Mouse (Mus musculus) spleen, postnatal 0 days (tissue): Measurements from ENCODE around the gene Tm4sf4. TPM values are rescaled to one million over a fixed set of nuclear protein-coding genes. Genes with fewer than 3 reads are reported as not detected.

Experiments
- polyA plus RNA-seq: library from polyadenylated mRNA; unstranded; fragments of >200 nt; fragmentation: Nextera tagmentation; extraction: Ambion mirVana; gene quantifications from 2 replicates; pipeline ENCODE4 v1.2.1, GENCODE M21; 2015

Tm4sf4 gene
- polyA plus RNA-seq = 0.45 and 0.88 TPM in 2 replicates

DNA sequence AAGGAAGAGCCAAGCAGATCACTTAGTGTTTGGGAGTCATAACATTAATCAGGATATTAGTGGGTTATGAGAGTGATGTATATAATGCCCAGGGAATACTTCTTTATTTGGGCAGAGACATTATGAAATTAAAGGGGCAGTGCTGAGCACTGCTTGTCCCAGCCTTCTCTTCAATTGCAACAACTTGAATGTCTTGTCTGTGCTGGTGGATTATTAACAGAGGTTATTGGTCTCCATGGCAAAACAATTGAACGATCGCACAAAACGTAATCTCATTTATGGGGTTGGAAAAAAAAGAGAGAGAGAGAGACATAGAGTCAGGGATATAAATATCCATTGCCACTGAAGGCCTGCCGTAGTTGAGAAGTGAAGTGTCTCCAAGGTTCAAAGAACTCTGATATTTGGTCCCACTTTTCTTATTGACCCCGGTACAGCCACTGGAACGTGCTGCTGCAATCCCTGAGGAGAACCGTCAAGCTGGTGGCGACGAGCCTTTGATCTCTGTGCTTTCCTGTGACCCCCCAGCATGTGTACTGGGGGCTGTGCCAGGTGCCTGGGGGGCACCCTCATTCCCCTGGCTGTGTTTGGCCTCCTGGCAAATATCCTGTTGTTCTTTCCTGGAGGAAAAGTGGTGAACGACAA is at the start of gene Tm4sf4:
Gene Tm4sf4, plus strand, starts transcription at position 226 of the 642 bp plus-strand sequence.

Other genes starting within 250 kb of the Tm4sf4 start
- 109 and 113 TPM in 2 replicates for gene Tm4sf1, start 123.3 kb upstream of the Tm4sf4 start, polyA plus RNA-seq
- gene Wwtr1, start 150.6 kb downstream of the Tm4sf4 start, polyA plus RNA-seq = 7.6 and 9.2 TPM in 2 replicates
- gene Commd2, start 226.4 kb downstream of the Tm4sf4 start, polyA plus RNA-seq = 51.4 and 52.2 TPM in 2 replicates